Mouse (Mus musculus) ES-Bruce4 (cell line): Measurements from ENCODE around the gene Mnd1. TPM values are rescaled to one million over a fixed set of nuclear protein-coding genes. Genes with fewer than 3 reads are reported as not detected.
A peak's percentile ranks its signal among the peaks of the same experiment; 100 is the strongest.

ENCODE experiments used
- H3K27ac ChIP-seq: 2 replicates; pipeline ENCODE4 v1.5.1; 2012; ENCODE audit warnings: low read length, inconsistent platforms; ENCODE audit not compliant: insufficient read depth
- H3K27me3 ChIP-seq: 2 replicates; pipeline ENCODE4 v1.6.1; 2012; ENCODE audit warnings: mild to moderate bottlenecking, low read length, inconsistent platforms; ENCODE audit not compliant: control insufficient read depth, poor library complexity, insufficient read depth, severe bottlenecking
- H3K36me3 ChIP-seq: 2 replicates; pipeline ENCODE4 v1.6.1; 2012; ENCODE audit warnings: inconsistent platforms, mild to moderate bottlenecking, low read length, moderate library complexity; ENCODE audit not compliant: control insufficient read depth, poor library complexity, insufficient read depth, severe bottlenecking
- H3K4me1 ChIP-seq: one replicate; pipeline ENCODE4 v1.8.1; 2011; ENCODE audit warnings: low read length; ENCODE audit not compliant: control insufficient read depth, insufficient read depth
- H3K4me3 ChIP-seq: 2 replicates; pipeline ENCODE4 v1.5.1; 2011; ENCODE audit warnings: low read depth, mild to moderate bottlenecking, low read length
- H3K9ac ChIP-seq: 2 replicates; pipeline ENCODE4 v1.6.1; 2012; ENCODE audit warnings: low read depth, mild to moderate bottlenecking, inconsistent platforms; ENCODE audit not compliant: poor library complexity, severe bottlenecking
- H3K9me3 ChIP-seq: replicated peaks from 2 replicates; pipeline ENCODE4 v1.6.1; 2012; ENCODE audit warnings: mild to moderate bottlenecking, low read length, inconsistent platforms; ENCODE audit not compliant: control insufficient read depth, poor library complexity, insufficient read depth, severe bottlenecking
- CTCF ChIP-seq: IDR thresholded peaks from one replicate; pipeline ENCODE4 v1.8.1; 2011; ENCODE audit warnings: low read depth, low read length
- EP300 ChIP-seq: IDR thresholded peaks from 2 replicates; pipeline ENCODE4 v1.6.1; 2011; ENCODE audit warnings: low read depth, low read length; ENCODE audit not compliant: insufficient read depth
- POLR2A ChIP-seq: IDR thresholded peaks from one replicate; pipeline ENCODE4 v1.8.1; 2011; ENCODE audit warnings: low read length; ENCODE audit not compliant: insufficient read depth
- polyA plus RNA-seq: library from polyadenylated mRNA; stranded (reverse); fragments of >200 nt; gene quantifications from 2 replicates; pipeline ENCODE4 v1.2.4, GENCODE M21; 2011; ENCODE audit warnings: low read depth; ENCODE audit not compliant: missing spikeins, insufficient read depth, insufficient read length

Mnd1 gene
- polyA plus RNA-seq, 1 experiment = 43.8 TPM

DNA sequence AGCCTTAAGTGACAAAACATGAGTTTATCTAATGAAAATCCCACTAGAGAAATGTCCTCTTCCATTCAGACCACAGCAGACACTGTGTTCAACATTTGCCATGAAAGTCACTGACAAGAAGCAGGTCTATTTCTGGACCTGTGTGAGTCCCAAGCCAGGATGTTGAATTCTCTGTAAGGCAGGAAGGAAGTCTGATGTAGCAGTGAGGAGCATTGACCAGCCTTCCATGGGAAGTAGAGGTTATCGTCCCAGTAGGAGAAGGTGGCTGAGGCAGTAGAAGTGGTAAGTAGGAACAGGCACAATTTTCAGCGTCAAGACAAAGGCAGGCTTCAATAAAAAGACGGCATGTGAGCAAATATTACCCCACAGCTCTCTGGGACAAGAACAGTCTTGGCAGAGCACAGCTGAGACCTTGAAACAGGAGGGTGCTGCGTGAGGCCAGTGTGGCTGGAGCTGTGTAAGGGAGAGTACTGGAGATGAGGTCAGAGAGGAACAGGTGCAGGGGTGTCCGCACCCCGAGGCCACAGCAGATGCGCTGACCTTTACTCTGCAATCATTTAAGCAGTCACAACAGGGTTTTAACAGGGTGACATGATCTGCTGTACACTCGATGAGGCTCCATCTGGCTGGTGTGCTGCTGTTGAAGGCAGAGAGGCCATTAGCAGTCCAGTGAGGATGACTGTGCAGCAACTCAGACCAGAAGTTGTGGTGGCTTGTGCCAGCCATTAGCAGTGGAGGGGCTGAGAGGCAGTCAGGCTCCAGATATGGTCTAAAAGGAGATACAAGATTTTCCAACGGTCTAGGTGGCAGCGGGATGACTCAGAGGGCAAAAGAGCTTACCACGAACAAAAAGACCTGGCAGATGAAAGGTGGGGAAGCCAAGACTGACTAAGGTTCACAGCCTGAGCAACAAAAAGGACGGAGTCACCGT, 93.8 kb downstream of the Mnd1 start:
- Histone ChIP-seq H3K9ac (no peak overlapping the region), H3K27ac (no peak overlapping the region)
- no peak for TF ChIP-seq CTCF
- no peak for TF ChIP-seq POLR2A
- no peak for TF ChIP-seq EP300

DNA sequence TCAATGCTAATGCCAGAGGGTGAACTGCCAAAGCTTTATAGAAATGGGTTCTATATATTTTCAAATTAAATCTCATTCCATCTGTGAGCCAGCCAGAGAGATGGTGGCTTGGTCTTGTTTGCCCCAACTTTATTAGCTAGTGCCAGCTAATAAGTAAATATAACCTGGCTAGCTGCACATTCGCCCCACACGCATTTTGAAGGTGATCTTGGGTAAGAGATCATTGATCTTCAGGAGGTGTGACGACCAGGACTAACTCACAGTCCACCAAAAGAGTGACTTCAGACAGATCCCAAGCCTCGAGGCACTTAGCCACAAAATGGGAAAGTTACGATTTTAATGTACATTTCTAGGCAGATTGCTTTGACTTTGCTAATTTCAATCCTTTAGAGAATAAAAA, 94.6 kb downstream of the Mnd1 start:
- no peak for TF ChIP-seq POLR2A
- no peak for TF ChIP-seq EP300
- peaks cover 12% of the 10 kb centered on the region for H3K9me3 ChIP-seq
- no peaks in the 10 kb centered on the region for H3K27me3 ChIP-seq
- H3K27ac ChIP-seq = no peak overlapping the region
- H3K9ac ChIP-seq = no peak overlapping the region
- no peaks in the 10 kb centered on the region for H3K4me1 ChIP-seq
- no peak overlapping the region for H3K4me3 ChIP-seq
- no peaks in the 10 kb centered on the region for H3K36me3 ChIP-seq

More for the DNA sequence above, 93.8 kb downstream of the Mnd1 start:
- Histone ChIP-seq H3K4me1 (no peaks in the 10 kb centered on the region), H3K9me3 (peaks cover 9% of the 10 kb centered on the region), H3K27me3 (no peaks in the 10 kb centered on the region), H3K36me3 (no peaks in the 10 kb centered on the region), H3K4me3 (no peak overlapping the region)

DNA sequence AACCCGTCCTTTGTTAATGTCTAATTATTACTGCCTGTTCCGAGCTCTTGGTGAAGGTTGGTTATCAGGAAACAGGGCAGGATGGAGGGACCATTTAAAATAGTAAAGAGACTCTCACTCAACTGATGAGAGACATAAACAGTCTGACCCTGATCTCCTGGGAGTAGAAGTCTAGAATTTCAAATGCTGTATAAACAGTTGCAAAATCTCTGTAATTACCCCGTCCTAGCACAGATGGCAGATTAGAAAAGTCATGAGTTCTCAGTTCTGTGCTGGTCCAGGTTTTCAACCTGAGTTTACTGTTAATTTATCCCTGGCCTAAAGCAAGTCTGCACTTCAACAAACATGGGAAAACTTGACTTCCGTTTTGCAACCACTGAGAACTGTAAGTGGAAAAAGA, 95.5 kb downstream of the Mnd1 start:
- Histone ChIP-seq H3K4me3 (no peak overlapping the region), H3K4me1 (no peaks in the 10 kb centered on the region), H3K9ac (no peak overlapping the region)

GRCm38 (mm10) chr3:84059676-84060075, 95.9 kb downstream of the Mnd1 start:
- Histone ChIP-seq H3K27me3 (no peaks in the 10 kb centered on the region), H3K9me3 (peaks cover 16% of the 10 kb centered on the region), H3K36me3 (no peaks in the 10 kb centered on the region), H3K4me1 (no peaks in the 10 kb centered on the region), H3K4me3 (no peak overlapping the region), H3K9ac (no peak overlapping the region), H3K27ac (no peak overlapping the region)
- no peak for TF ChIP-seq EP300
- no peak for TF ChIP-seq CTCF
- no peak for TF ChIP-seq POLR2A

More for the DNA sequence above, 95.5 kb downstream of the Mnd1 start:
- no peaks in the 10 kb centered on the region for H3K27me3 ChIP-seq
- peaks cover 16% of the 10 kb centered on the region for H3K9me3 ChIP-seq
- no peak for TF ChIP-seq CTCF
- no peak for TF ChIP-seq POLR2A
- H3K27ac ChIP-seq = no peak overlapping the region
- no peaks in the 10 kb centered on the region for H3K36me3 ChIP-seq

- no peak for TF ChIP-seq EP300
- no peak for TF ChIP-seq POLR2A
- no peak for TF ChIP-seq CTCF
- H3K36me3 ChIP-seq = no peaks in the 10 kb centered on the region
- no peaks in the 10 kb centered on the region for H3K4me1 ChIP-seq
- no peak overlapping the region for H3K27ac ChIP-seq
- peaks cover 17% of the 10 kb centered on the region for H3K9me3 ChIP-seq
- no peak overlapping the region for H3K9ac ChIP-seq
- H3K4me3 ChIP-seq = no peak overlapping the region
- H3K27me3 ChIP-seq = no peaks in the 10 kb centered on the region
These were observed 96.3 kb downstream of the Mnd1 start for GRCm38 (mm10) chr3:84059261-84059660.

DNA sequence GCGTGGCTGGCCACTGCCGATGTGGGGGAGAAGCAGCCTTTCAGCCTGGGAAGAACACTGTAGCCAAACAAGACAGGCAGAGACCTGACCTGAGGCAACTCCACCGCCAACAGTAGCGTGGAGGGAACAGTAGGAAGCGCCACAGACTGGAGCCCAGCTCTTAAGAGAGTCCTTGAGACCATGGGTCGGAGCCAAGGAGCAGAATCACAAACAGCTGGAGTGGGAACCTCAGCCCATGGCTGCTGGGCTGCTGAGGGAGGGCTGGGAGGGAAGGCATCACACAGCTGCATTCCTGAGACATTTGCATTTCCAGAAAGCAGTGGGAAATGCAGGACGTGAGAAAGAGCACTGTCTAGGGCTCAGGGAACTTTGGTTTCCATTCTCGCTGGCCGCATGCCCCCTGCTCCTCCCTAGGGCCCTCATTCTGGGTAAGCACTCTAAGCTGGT, 106.8 kb downstream of the Mnd1 start:
- Histone ChIP-seq H3K27ac (no peak overlapping the region), H3K9me3 (no peaks in the 10 kb centered on the region; the same call in 1 of the 2 replicates), H3K9ac (no peak overlapping the region), H3K36me3 (no peaks in the 10 kb centered on the region), H3K4me1 (no peaks in the 10 kb centered on the region), H3K27me3 (no peaks in the 10 kb centered on the region), H3K4me3 (no peak overlapping the region)
- TF ChIP-seq CTCF = no peak
- TF ChIP-seq EP300 = 0 out of 2 replicates have a peak, but pooled peaks have one; percentile 13
